Mouse (Mus musculus): ENCODE results near the gene Btbd35f29.
"Not testable (repeated sequence)": the region's sequence is repeated elsewhere in the genome, so short reads cannot be mapped to it uniquely, and the experiment has no call there.

Gene Btbd35f29

GRCm38 (mm10) chrX:31117374-31117773, at the start of gene Btbd35f29:
Gene Btbd35f29, plus strand, starts transcription at chrX:31117674.
- not testable (repeated sequence) for DNase-seq

DNA sequence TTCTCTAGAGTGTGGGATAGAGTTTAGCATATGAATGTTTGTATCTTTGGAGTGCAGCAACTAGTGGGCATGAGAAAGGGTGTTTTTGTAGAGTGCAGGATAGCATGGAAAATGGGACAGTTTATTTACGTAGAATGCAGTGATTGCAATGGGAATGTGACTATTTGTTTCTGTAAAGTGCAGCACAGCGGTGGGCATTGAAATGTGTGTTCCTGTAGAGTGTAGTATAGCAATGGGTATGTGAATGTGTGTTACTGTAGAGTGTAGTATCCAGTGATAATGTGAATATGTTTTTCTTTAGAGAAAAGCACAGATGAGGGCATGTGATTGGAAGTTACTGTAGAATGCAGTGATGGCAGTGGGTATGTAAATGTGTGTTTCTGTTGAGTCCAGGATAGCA, 23.9 kb downstream of the Btbd35f29 start:
- DNase-seq: not testable (repeated sequence)

DNA sequence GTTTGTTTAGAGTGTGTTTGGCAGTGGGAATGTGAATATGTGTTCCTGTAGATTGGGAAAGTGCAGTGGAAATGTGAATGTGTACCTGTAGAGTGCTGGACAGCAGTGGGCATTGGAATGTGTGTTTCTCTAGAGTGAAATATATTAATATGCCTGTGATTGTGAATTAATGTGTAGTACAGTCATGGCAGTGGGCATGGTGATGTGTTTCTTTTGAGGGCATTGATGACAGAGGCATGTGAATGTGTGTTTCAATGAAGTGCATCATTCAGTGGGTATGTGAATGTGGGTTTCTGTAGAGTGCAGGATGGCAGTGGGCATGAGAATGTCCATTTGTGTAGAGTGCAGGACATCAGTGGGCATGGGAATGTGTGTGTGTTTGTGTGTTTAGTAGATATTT, 27.7 kb downstream of the Btbd35f29 start:
- DNase-seq: not testable (repeated sequence)

GRCm38 (mm10) chrX:31145835-31146234, 28.4 kb downstream of the Btbd35f29 start:
- not testable (repeated sequence) for DNase-seq

GRCm38 (mm10) chrX:31158534-31159085, 41.1 kb downstream of the Btbd35f29 start:
- not testable (repeated sequence) for DNase-seq

- not testable (repeated sequence) for DNase-seq
Measured at GRCm38 (mm10) chrX:31159450-31160322, 42.2 kb downstream of the Btbd35f29 start.

GRCm38 (mm10) chrX:31160554-31160953, 43.1 kb downstream of the Btbd35f29 start:
- DNase-seq: not testable (repeated sequence)

DNA sequence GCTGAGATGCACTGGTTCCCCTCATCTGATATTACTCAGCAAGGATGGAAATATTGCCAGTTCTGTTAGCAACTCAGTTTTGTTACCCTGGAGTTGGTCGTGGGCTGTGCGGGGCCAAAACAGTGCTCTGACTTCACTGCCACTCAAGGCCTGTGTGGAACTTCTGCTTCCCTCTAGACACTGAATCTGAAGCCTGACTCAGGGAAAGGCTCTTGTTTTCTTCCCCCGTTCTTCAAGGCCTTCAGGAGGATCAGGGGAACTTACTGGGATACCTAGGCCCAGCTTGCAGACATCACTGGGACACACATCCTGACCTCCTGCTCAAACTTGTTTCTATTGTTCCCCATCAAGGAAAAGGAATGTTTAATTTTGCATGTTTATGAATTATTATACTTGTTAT, 45.2 kb downstream of the Btbd35f29 start:
- DNase-seq: not testable (repeated sequence)

GRCm38 (mm10) chrX:31165193-31165592, 47.7 kb downstream of the Btbd35f29 start:
- not testable (repeated sequence) for DNase-seq

Measured in right cerebral cortex, postnatal 14 days (tissue).